Mouse (Mus musculus) bone marrow macrophage, adult 2 months (primary cell): ENCODE measurements at regions not wholly inside any gene's neighbourhood (a gene's known extent, or its start where the extent isn't known, plus 50 kb on each side); places are given as distances from the start of the nearest gene placed in this dataset.

Source experiments
- H3K27ac ChIP-seq: 2 replicates; pipeline ENCODE4 v1.5.1; 2012; ENCODE audit warnings: low read depth, low read length; ENCODE audit not compliant: insufficient read depth
- H3K4me1 ChIP-seq: 2 replicates; pipeline ENCODE4 v1.6.1; 2012; ENCODE audit warnings: low read length; ENCODE audit not compliant: control insufficient read depth, insufficient read depth
- H3K4me3 ChIP-seq: 2 replicates; pipeline ENCODE4 v1.5.1; 2012; ENCODE audit warnings: mild to moderate bottlenecking, low read length, moderate library complexity; ENCODE audit not compliant: insufficient read depth
- CTCF ChIP-seq: IDR thresholded peaks from 2 replicates; pipeline ENCODE4 v1.5.1; 2012; ENCODE audit warnings: low read depth, mild to moderate bottlenecking, low read length, moderate library complexity
- POLR2A ChIP-seq: IDR thresholded peaks from 2 replicates; pipeline ENCODE4 v1.6.1; 2012; ENCODE audit warnings: mild to moderate bottlenecking, low read depth, low read length, borderline replicate concordance

- Histone ChIP-seq H3K4me1 (peaks cover 11% of the 10 kb centered on the region), H3K4me3 (peak overlapping the region; percentile 19; the same call in 1 of the 2 replicates), H3K27ac (no peak overlapping the region)
- TF ChIP-seq CTCF (no peak), POLR2A (no peak)
These were observed 2010.6 kb downstream of the A830018L16Rik start for GRCm38 (mm10) chr1:13424524-13424923.

- H3K4me1 ChIP-seq, result peaks cover 11% of the 10 kb centered on the region
- H3K27ac ChIP-seq, result no peak overlapping the region
- TF ChIP-seq POLR2A (no peak), CTCF (no peak)
- H3K4me3 ChIP-seq, result peak overlapping the region; percentile 64
These were observed 2011.9 kb downstream of the A830018L16Rik start for GRCm38 (mm10) chr1:13425601-13426327.

GRCm38 (mm10) chr1:13426328-13427067, 2012.6 kb downstream of the A830018L16Rik start:
- Histone ChIP-seq H3K27ac (peak overlapping the region; percentile 84), H3K4me1 (peaks cover 11% of the 10 kb centered on the region)
- TF ChIP-seq POLR2A (no peak), CTCF (no peak)

GRCm38 (mm10) chr1:13427068-13427434, 2013.1 kb downstream of the A830018L16Rik start:
- no peak overlapping the region for H3K27ac ChIP-seq
- TF ChIP-seq POLR2A (no peak), CTCF (no peak)
- H3K4me1 ChIP-seq, result peaks cover 11% of the 10 kb centered on the region
- H3K4me3 ChIP-seq, result peak overlapping the region; percentile 64; the same call in 1 of the 2 replicates

More at GRCm38 (mm10) chr1:13426328-13427067, 2012.6 kb downstream of the A830018L16Rik start:
- peak overlapping the region; percentile 64 for H3K4me3 ChIP-seq

- no peak overlapping the region for H3K27ac ChIP-seq
These were observed 2013.7 kb downstream of the A830018L16Rik start for GRCm38 (mm10) chr1:13427501-13428207.

GRCm38 (mm10) chr1:13437747-13438394, 2024.0 kb downstream of the A830018L16Rik start:
- Histone ChIP-seq H3K27ac (no peak overlapping the region), H3K4me3 (no peak overlapping the region), H3K4me1 (no peaks in the 10 kb centered on the region)
- TF ChIP-seq CTCF, result no peak
- no peak for TF ChIP-seq POLR2A

More at GRCm38 (mm10) chr1:13427501-13428207, 2013.7 kb downstream of the A830018L16Rik start:
- TF ChIP-seq CTCF (no peak), POLR2A (no peak)
- peaks cover 11% of the 10 kb centered on the region for H3K4me1 ChIP-seq
- H3K4me3 ChIP-seq, result no peak overlapping the region

GRCm38 (mm10) chr1:13442366-13442765, 2028.5 kb downstream of the A830018L16Rik start:
- TF ChIP-seq CTCF (no peak), POLR2A (no peak)
- Histone ChIP-seq H3K27ac (no peak overlapping the region), H3K4me3 (no peak overlapping the region), H3K4me1 (no peaks in the 10 kb centered on the region)

GRCm38 (mm10) chr1:13454534-13454933, 2040.6 kb downstream of the A830018L16Rik start:
- TF ChIP-seq POLR2A, result no peak
- no peak for TF ChIP-seq CTCF
- Histone ChIP-seq H3K4me1 (peaks cover 12% of the 10 kb centered on the region), H3K27ac (no peak overlapping the region), H3K4me3 (no peak overlapping the region)

GRCm38 (mm10) chr1:13455572-13455971, 2041.7 kb downstream of the A830018L16Rik start:
- Histone ChIP-seq H3K4me3 (no peak overlapping the region), H3K4me1 (peaks cover 12% of the 10 kb centered on the region), H3K27ac (no peak overlapping the region)
- TF ChIP-seq CTCF (no peak), POLR2A (no peak)

- TF ChIP-seq CTCF, result no peak
- no peak for TF ChIP-seq POLR2A
- no peak overlapping the region for H3K27ac ChIP-seq
- H3K4me1 ChIP-seq, result no peaks in the 10 kb centered on the region
- no peak overlapping the region for H3K4me3 ChIP-seq
These were observed 2050.4 kb downstream of the A830018L16Rik start for GRCm38 (mm10) chr1:13464311-13464710.
